In genomic region chr2:9620303-9621244, GRCm38 (mm10) we compare ENCODE assay signal across 9 mouse cellular contexts.
DNase-seq lines count a peak whose midpoint lies in the region; ATAC-seq lines count a peak whose summit lies in the region.
"Had no signal": no experiment of that assay in that cellular context is flagged by ENCODE, and none has a peak within 500 bp of the region (broad histone marks: within the 10 kb centered on the region; RNA-seq: fewer than 3 reads in every experiment).

No protein-coding gene starts in this region.

- no peaks in the 10 kb centered on the region for H3K36me3 ChIP-seq in limb, embryonic 13.5 days
- no peaks in the 10 kb centered on the region for H3K36me3 ChIP-seq in limb, embryonic 10.5 days
- no peaks in the 10 kb centered on the region for H3K36me3 ChIP-seq in forebrain, embryonic 15.5 days

- H3K9ac ChIP-seq in limb, embryonic 13.5 days, result no peak overlapping the region
- H3K9ac ChIP-seq in forebrain, embryonic 15.5 days (replicated peaks), result no peak overlapping the region

- 57% methylated on average over 21 of the region's 21 CpGs for WGBS in limb, embryonic 13.5 days
- WGBS in limb, embryonic 10.5 days, result 88% methylated on average over 21 of the region's 21 CpGs
- WGBS in forebrain, embryonic 15.5 days, result 47% methylated on average over 21 of the region's 21 CpGs

- H3K4me3 ChIP-seq in limb, embryonic 13.5 days, result no peak overlapping the region
- no peak overlapping the region for H3K4me3 ChIP-seq in limb, embryonic 10.5 days
- no peak overlapping the region for H3K4me3 ChIP-seq in forebrain, embryonic 15.5 days
- H3K4me3 ChIP-seq: erythroblast, embryonic 14.5 days had no signal

- H3K27me3 ChIP-seq in limb, embryonic 13.5 days, result no peaks in the 10 kb centered on the region
- no peaks in the 10 kb centered on the region for H3K27me3 ChIP-seq in limb, embryonic 10.5 days (ENCODE audit: low read depth, poor library complexity, severe bottlenecking)
- H3K27me3 ChIP-seq in forebrain, embryonic 15.5 days, result no peaks in the 10 kb centered on the region

- H3K27ac ChIP-seq in limb, embryonic 13.5 days, result no peak overlapping the region
- no peak overlapping the region for H3K27ac ChIP-seq in limb, embryonic 10.5 days
- 0 out of 2 replicates have a peak overlapping the region, but pooled peaks have one; percentile 9 for H3K27ac ChIP-seq in forebrain, embryonic 15.5 days (replicated peaks)

- H3K4me1 ChIP-seq in limb, embryonic 13.5 days, result 0 out of 2 replicates have a peak, but pooled peaks cover 7% of the 10 kb centered on the region
- no peaks in the 10 kb centered on the region; the same call in 1 of the 2 replicates for H3K4me1 ChIP-seq in limb, embryonic 10.5 days
- peaks cover 13% of the 10 kb centered on the region for H3K4me1 ChIP-seq in forebrain, embryonic 15.5 days

- intact Hi-C loops in heart, postnatal 14 days (cut with DNase I), result loop anchor here (5.0 kb wide), 1 partner anchor 73 kb away; no protein-coding TSS in a partner anchor

- peak; percentile 81 for ATAC-seq in limb, embryonic 13.5 days (ENCODE audit: low FRiP score, low read depth)
- ATAC-seq in forebrain, embryonic 15.5 days (replicated peaks), result peak; percentile 94

- H3K9me3 ChIP-seq in limb, embryonic 13.5 days, result no peaks in the 10 kb centered on the region; the same call in 1 of the 2 replicates
- no peaks in the 10 kb centered on the region for H3K9me3 ChIP-seq in limb, embryonic 10.5 days (replicated peaks)
- H3K9me3 ChIP-seq in forebrain, embryonic 15.5 days, result no peaks in the 10 kb centered on the region

- H3K4me2 ChIP-seq in limb, embryonic 13.5 days (replicated peaks), result no peak overlapping the region; the same call in 1 of the 2 replicates
- peak overlapping the region; percentile 20 for H3K4me2 ChIP-seq in forebrain, embryonic 15.5 days (replicated peaks)

- DNase-seq in limb, embryonic 10.5 days (ENCODE audit: low spot score), result no peak
- DNase-seq in heart, postnatal 14 days, result peak; percentile 69 to 80
- peak; percentile 92 for DNase-seq in layer of hippocampus, adult 9-11 months
- DNase-seq in lung, postnatal 4 days, result peak; percentile 71 to 78
- peak; percentile 16 for DNase-seq in testis, postnatal 14 days (ENCODE audit: low spot score)
- no peak for DNase-seq in thymus, postnatal 36 days

Comparison
In these comparisons a context has a peak if more than half of its experiments do, and no peak if none do; other contexts are left out.
1. DNase-seq: peak in heart, postnatal 14 days (2 of 2), layer of hippocampus, adult 9-11 months (single experiment), lung, postnatal 4 days (2 of 2) and testis, postnatal 14 days (single experiment); none in limb, embryonic 10.5 days (single experiment) and thymus, postnatal 36 days (0 of 2).